Mouse (Mus musculus) frontal cortex, adult (tissue): ENCODE results near the gene Gm4981.
"Not testable (repeated sequence)": the region's sequence is repeated elsewhere in the genome, so short reads cannot be mapped to it uniquely, and the experiment has no call there.

Source experiments
- ATAC-seq: cut with Nextera tagmentation; 2 replicates; pipeline ENCODE4 v1.9.2; 2017; ENCODE audit warnings: mild to moderate bottlenecking, moderate library complexity, mixed read lengths; ENCODE audit not compliant: low TSS enrichment

Gene Gm4981

DNA sequence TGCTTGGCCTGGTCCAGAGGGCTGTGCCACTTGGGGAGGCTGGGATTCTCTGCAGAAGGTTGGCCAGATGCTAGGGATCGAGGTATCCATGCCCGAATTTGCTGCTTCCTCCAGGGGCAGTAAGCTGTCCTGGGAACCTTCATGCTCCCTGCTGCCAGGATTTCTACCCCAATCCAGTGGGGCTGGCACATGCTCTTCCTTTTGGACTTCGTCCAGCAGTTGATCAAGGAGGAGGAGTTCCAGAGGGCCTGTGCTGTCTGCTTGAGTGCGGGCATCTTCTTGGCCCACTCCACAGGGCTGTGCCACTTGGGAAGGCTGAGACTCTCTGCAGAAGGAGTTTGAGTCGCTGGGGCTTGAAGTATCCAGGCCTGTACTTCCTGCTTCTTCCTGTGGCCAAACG lies 13.3 kb downstream of the Gm4981 start:
- ATAC-seq: not testable (repeated sequence)

GRCm38 (mm10) chr10:58221571-58221970 lies 14.9 kb downstream of the Gm4981 start:
- ATAC-seq: not testable (repeated sequence)

GRCm38 (mm10) chr10:58220726-58221125 lies 15.8 kb downstream of the Gm4981 start:
- no peak for ATAC-seq

DNA sequence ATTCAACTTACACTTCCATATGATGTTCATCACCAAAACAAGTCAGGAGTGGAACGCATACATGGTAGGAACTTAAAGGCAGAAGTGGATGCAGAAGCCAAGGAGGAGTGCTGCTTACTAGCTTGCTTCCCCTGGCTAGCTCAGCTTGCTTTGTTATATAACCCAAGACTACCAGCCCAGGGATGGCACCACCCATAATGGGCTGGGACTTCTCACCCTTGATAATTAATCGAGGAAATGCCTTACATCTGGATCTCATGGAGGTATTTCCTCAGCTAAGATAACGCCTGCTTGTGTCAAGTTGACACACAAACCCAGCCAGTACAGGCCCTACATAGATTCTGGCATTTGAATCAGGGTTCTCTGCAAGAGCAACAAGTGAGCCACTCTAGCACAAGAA lies 19.1 kb downstream of the Gm4981 start:
- no peak for ATAC-seq

- ATAC-seq: no peak
These were observed 21.1 kb downstream of the Gm4981 start for GRCm38 (mm10) chr10:58215353-58215752.

- ATAC-seq: no peak
These were observed 21.6 kb downstream of the Gm4981 start for GRCm38 (mm10) chr10:58214934-58215333.

DNA sequence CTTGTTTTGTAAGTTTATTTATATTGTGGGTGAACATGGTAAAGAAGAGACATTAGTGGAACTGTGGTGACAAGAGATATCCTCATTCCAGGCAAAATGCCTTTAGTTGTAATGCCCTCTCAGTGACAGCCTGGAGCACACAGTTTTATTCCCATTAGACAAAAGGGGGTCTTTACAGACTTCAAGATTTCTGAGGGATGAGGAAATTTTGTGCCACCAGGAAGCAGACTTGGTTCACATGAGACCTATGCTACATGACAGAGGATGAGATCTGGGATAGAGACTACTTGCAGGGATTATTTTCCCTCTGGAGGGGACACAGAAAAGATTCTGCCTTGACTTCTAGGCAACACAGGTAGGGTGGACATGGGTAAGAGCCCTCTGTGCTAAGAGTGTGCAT lies 22.0 kb downstream of the Gm4981 start:
- ATAC-seq: no peak

- ATAC-seq: no peak
These were observed 24.3 kb downstream of the Gm4981 start for GRCm38 (mm10) chr10:58212230-58212629.

GRCm38 (mm10) chr10:58211213-58211612 lies 25.3 kb downstream of the Gm4981 start:
- no peak for ATAC-seq

DNA sequence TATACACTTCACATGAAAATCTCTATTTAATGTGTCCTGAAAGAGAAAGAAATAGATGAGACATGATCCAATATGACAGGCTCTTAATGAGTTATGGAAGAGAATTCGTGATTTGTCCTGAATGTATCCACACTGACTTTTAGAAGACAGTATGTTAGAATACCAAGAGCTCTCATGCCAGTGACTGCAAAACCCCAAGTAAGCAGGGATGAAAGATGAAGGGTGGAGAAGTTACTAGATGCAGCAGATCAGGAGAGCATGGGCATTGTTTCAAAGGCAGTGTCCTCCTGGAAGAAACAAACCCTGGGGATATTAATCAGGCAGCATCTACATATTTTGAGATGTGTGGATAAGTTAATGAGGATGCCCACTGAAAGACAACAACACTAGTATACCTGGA lies 26.0 kb downstream of the Gm4981 start:
- ATAC-seq: no peak

DNA sequence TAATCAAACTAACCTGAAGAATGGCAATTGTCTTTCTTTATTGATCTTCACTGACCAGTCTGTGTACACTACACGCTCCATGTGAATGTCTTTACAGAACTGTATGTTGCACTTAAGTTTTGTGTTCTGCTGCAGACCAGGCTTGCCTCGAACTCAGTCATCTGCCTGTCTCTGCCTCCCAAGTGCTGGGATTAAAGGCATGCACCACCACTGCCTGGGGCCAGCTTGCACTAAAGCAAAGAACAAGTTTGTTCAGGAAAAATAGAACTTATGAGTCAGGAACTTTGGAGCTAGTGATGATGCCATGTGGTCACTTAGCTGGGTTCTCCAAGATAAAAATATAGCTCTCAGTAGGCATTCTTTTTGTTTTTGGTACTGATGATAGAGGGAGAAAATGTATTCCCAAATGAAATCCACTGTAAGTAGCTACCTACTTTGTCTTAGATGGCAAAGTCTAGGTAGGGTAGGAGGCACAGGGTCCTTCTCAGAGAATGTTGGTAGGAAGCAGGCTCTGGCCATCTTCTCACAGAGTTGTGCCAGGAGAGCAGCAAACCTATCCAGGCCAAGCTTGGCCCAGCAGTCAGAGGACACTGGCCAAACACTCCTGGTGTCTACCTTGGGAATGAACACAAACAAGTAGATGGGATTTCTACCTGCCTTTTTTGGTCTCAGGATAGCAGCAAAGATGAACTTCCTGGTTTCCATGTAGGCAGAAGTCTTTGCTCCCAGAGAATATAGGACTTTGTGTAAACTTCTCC lies 26.6 kb downstream of the Gm4981 start:
- ATAC-seq: no peak

- ATAC-seq: no peak
These were observed 29.7 kb downstream of the Gm4981 start for GRCm38 (mm10) chr10:58206639-58207404.

- no peak for ATAC-seq
These were observed 30.5 kb downstream of the Gm4981 start for GRCm38 (mm10) chr10:58205986-58206385.
